Mouse (Mus musculus) layer of hippocampus, postnatal 25 days (tissue): ENCODE data around the gene Ptar1. TPM values are rescaled to one million over a fixed set of nuclear protein-coding genes. Genes with fewer than 3 reads are reported as not detected.
"Not testable (repeated sequence)": the region's sequence is repeated elsewhere in the genome, so short reads cannot be mapped to it uniquely, and the experiment has no call there.

Source experiments
- DNase-seq, 2 experiments: peaks; one replicate each; pipeline ENCODE4 v3.0.0; 2022; ENCODE audit warnings: mixed read lengths in 2 of 2, low spot score in 1 of 2; ENCODE audit errors: extremely low spot score in 1 of 2
- total RNA-seq, 2 experiments: library from RNA; stranded (reverse); gene quantifications; 2 replicates each; pipeline ENCODE4 v1.2.3; 2021

The Ptar1 gene
- total RNA-seq = 10 to 100 TPM; 38.5 to 47.8 TPM

DNA sequence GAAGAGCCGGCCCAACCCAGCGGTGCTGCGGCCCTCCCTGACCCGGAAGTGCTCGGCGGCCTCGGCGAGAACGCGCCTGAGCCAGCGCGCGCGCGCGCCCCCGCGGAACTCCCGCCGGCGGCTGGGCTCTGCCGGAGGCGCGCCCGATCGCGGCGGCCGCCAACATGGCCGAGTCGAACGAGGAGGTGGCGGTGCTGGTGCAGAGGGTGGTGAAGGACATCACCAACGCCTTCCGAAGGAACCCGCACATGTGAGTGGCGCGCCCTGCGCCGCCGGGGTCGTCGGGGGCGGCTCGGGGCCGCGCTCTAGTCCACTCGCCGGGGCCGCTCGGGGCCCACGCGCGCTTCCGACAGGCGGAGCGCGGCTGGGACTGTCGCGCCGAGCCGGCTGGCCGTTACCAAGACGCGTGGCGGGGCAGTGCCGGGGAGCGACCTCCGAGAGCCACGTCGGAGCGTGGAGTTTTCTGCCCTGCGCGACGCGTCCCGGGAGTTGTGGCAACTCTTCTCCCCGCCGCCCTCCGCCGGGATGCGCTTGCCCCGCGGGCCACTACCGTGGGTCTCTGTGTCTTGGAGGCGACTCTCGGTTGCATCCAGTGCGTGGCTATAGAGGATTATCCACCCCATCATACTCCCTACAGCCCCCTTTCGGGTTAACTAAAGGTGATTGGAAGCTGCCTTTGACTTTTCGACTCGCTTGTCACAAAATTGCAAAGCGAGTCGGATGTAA is at the start of gene Ptar1:
TSS of gene Ptar1 (plus strand) at position 134 of the 726 bp plus-strand sequence.
- peak; percentile 84 to 89 for DNase-seq

DNA sequence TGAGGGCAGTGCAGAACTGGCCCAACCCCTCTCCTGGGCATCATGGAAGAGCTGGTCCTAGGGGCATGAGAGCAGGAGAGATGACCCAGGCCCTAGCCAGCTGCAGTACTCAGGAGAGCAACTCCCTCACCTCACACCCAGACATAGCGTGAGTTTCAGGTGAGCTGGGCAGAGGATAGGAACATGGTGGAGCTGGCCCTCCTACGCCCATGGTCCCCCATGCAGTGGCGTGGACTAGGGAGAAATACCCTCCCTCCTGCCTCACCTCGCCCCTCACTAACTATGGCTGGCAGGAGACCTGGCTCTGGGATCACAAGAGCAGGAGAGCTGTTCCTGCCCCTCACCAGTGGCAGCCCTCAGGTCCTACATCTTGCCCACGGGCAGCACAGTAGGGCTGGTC is 43.4 kb upstream of the Ptar1 start:
- no peak for DNase-seq

DNA sequence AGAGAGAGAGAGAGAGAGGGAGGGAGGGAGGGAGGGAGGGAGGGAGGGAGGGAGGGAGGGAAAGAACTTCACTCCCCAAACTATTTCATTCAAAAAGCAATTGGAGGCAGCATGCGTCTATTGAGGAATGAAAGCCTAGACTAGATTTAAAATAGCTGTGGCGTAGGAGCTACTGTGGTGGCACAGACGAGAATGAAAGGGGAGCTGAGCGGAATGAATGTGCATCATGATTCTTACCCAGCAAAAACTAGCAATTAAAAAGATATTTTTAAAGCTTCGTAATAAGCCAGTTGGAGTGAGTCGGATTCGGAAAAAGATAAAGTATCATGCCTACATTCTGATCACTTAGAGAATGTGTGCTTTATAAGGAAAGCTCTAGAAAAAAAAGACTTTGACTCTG is 41.9 kb upstream of the Ptar1 start:
- no peak for DNase-seq

DNA sequence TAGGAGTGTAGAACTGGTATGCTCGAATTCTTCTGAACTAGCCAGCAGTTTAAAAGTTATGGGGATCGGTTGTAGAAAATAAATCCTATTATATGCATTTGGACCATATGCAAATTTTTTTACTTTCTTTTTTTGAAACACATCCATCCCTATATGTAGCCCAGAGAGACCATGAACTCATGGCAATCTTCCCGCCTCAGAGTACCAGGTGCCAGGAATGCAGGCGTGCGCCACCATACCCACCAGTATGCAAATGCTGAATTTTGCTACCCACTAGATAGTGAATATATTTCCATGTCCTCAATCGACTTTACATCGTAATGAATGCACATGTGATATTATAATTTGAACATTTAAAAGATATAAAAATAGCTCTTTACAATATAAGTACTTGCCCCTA is 39.9 kb upstream of the Ptar1 start:
- no peak for DNase-seq

DNA sequence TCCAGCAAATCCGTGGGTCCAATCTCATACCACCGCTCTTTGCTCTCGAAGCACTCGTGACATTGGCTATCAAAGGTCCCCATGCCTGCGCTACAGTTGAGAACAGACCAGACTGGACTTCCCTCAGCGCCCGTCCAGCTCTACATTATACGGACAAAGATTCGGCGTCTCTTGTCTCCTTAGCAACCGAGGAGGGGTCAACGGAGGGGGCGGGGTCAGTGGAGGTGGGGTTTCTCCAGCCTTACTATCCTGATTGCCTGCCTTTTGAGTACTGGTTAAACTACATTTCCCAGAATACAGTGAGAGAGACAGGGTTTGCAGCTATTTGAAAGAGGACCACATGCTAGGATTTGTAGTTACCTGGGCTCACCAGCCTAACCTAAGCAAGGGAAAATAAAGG is 34.6 kb upstream of the Ptar1 start, which contains the start of gene 1700028P14Rik:
TSS of gene 1700028P14Rik (minus strand) at position 169 of the 400 bp plus-strand sequence.
- DNase-seq = peak in 1 of 2 experiments; percentile 30

DNA sequence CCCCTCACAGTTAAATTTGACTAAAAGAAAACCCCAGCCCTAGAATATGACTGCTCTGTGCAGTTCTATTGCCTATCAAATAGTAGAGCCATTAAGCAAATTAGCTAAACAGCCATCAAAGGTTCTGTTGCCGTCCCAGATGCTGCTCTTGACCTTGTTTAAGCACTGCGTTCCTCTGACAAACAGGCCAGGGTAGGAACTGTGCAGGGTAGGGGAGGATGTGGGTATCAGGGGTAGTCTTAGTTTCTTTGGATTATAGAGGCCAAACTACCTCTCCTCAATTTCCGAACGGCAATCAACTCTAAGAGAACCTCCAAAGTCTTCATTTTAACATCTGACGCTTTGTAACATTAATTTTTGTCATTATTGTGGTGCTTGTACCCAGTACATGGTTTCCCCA is 34.1 kb upstream of the Ptar1 start:
- no peak for DNase-seq

DNA sequence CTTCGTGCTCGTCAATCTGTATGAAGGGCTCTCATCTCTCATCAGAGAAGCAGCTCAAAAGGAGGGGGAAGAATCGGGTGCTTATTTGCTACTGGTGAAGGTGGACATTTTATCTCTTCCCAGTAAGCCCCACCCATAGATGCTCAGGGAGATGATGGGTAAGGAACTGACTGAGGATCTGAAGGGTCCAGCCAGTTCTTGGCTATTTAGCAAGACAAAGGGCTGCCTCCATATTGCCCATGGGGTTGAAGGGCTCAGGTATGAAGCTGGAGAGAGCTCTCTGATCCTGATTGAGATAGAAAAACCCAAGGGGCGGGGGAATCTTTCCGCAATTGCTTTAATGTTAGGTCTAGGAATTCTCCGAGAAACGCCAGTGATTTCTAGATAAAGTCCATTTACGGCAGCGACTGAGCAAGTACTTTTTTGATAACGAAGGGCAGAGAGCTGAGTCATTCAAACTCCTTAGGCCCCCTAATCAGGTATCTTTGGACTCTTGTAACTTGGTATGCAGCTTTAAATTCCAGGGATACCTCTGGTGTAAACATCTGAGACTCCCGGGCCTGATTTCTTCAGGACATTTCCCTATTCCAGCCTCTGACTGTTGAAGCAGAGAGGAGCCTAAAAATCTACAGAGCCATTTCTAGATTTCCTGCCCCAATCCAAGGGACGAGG is 29.8 kb upstream of the Ptar1 start:
- DNase-seq = no peak

DNA sequence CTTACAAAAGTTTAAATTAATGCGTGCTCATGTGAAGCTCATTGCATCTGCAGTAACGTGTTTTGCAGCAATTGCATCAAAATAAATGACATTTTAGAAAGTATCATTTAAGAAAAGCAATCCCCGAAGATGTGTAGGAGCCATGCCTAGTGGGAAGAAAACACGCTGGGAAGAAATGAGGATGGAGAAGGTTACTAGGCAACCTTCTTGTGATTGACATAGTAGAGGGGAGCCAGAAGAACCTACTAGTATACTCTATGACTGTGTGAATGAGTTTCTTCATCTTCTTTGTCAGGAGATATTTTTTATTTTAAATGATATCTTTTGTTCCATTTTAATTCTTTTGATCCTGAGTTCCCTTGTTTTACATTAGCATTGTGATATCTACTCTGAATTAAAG is 28.9 kb upstream of the Ptar1 start:
- DNase-seq = no peak

DNA sequence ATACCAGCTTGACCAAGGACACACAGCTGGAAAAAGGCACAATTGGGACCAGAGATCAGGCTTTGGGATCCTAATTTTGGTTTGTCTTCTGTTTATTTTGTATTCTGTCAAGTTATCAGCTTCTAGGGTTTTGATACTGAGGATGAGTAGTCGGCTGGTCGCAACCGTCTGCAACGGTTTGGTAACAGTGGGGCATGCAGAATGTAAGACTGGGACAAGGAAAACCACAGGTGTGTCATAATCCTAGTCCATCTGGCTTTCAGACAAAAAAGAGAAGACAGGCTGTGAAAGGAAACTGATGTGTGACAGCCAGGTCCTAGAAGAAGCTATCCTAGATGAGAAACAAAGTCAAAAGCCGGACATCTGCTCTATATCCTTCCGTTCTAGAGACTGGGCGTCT is 23.1 kb upstream of the Ptar1 start:
- no peak for DNase-seq

DNA sequence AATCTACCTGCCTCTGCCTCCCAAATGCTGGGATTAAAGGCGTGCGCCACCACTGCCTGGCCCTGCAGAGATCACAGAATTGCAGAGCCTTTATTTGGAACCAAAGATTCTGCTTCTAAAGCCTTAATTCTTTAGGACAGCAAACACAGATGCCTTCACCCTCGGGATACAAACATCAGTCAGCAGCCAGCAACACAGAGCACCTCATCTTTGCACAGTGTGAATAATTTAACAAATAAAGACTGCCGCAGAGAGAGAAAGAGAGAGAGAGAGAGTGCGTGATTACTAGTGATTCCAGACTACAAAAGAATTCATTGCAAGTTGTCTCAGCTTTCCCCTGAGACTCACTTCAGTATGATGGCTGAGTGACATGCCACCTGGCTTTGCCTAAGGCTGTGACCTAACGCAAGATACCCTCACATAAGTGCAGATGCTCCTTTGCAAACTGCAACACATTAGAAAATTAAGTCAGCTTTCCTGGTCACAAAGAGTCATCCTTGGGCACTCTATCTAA is 19.0 kb upstream of the Ptar1 start:
- DNase-seq = no peak

DNA sequence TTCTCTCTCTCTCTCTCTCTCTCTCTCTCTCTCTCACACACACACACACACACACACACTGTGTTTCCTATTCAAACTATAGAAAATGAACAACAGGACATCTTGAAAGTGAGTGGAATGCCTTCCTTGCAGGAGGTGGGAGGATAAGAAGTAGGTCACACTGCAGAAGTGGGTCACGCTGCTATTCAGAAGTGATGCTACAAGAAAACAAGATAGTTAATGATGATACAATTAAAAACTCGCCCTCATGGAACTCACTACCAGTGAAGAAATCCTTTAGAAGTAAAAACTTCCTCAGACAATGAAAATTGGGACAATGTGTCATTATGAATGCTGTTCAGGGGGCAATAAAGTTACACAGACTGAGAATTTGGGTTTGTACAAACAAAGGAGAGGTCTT is 14.2 kb upstream of the Ptar1 start:
- no peak for DNase-seq

DNA sequence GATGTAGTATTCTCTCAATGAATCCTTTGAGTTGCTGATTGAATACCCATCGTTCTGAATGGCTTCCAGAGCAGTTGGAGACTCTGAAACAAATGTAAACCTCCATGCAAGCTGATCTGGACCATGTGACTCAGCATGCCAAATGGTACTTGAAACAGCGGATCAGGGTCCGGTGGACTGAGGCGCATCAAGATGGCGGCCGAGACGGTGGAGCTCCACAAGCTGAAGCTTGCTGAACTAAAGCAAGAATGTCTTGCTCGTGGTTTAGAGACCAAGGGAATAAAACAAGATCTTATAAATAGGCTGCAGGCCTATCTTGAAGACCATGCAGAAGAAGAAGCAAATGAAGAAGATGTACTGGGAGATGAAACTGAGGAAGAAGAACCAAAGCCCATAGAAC is 11.6 kb upstream of the Ptar1 start:
- DNase-seq = not testable (repeated sequence)

DNA sequence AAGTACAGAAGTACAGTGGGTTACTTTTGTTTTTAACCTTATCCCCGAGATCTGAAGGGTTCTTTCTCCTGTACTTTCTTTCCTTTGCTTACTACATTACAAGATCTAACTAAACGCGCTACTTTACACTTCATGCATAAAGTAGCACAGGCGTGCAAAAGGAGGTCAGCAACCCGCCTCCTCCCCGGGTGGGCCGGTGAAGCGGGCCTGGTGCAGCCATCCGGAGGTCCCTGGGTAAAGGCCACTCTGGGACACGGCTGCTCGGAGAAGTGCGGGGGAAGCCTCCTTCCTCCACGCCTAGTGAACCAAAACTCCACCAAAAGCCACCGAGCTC is 300 bp upstream of the Ptar1 start:
- DNase-seq = no peak

DNA sequence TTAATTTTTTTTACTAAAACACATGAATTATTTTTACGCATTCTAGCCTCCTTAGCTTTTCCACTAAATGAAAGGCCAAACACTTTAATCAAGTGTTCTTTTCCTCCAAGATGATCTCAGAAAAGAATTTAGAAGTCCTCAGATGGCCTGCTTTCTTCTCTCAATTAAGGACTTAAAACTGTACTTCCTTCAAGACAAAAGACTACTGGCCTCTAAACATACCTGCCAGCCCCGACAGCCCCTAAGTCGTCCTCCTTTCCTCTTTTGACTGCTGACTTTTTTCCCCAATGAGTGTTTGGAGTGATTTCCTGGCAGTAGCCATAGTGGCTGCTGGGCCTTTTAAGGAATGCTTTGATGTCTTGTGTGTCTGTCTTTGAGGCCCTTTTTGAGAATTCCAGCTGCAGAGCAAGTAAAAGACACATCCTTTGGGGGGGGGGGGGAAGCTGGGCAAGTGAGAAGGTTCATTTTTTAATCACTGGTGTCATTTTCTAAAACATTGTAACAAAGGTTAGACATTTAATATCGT is 1.3 kb downstream of the Ptar1 start:
- DNase-seq = no peak

DNA sequence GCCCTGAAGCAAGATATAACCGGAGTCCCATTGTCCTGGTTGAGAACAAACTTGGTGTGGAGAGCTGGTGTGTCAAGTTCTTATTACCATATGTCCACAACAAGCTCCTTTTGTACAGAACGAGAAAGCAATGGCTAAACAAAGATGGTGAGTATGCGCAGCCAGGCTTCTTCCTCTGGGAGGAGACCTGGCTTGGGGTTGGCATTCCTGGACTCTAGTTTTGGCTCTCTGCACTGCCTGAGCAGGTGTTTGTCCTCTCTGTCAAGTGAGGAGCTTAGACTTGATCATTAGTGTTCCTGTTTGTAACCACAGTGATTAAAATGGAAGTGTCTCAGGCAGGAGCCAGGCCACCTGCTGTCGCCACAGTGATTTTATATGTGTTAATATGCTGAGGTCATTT is 7.1 kb downstream of the Ptar1 start:
- DNase-seq = no peak

DNA sequence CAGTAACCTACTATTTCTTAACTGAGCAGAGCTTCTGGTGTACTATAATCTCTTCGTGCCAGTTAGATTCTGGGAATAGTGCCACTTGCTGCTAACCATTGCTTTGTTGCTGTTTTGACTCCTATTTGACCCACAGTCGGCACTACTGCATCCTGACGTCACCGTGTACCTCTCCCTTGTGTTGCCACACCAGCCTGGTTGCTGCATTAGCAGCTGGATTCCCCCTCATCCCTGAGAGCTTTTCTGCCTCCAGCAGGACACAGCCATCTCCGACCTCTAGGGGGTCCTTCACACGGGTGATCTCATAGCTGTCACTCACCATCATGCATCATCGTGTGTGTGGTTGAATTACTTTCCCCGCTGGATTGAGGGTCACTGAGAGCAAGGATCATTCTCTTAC is 10.6 kb downstream of the Ptar1 start:
- no peak for DNase-seq

DNA sequence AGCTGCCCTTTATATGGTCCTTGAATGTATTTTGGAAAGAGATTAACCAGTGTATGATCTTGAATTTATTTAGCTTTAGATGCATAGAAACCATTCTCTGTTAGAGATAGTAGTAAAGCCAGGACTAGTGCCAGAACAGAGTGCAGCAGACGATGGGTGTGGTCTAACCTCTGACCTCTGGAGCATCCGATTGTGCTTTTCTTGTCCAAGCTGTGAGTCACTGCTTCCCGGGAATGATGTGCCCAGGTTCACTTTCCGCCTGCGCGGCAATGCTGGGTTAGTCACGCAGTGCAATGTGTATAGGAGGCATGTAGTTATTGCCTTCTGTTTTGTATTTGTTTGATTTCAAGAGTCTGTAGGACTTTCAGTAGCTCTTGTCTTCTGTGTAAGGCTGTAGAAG is 11.1 kb downstream of the Ptar1 start:
- DNase-seq = no peak

DNA sequence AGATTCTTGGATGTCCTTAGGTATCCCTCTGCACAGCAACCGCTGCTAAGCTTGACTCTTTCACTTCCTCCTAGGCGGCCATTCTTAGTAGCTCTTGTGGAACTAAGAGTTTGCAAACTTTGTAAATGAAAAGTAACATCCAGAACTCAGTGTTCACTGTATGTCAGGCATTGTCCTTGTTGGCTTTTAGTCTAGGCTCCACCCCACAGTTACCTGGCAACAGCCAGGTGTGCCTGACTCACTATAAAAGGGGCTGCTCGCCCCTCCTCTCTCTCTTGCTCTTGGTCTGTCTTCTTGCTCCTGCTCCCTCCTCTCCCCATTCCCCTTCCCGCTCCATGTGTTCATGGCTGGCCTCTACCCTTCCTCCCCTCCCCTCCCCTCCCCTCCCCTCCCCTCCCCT is 11.9 kb downstream of the Ptar1 start:
- DNase-seq = no peak

DNA sequence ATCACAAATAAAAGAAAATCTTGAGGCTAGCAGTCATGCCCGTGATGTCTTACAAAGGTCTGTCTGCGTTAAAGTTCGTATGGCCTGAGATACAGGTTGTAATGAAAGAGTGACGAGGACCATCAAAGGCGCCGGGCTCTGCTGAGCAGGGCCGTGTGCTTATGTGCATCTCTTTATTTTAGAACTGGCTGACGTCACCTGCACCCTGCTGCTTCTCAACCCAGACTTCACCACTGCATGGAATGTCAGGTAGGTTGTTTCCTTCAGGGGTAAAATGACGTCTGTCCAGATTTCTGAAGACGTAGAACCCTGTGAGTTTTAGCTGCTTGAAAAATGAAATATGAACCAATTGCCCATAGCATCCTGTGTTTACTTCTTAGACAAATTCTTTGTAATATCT is 15.7 kb downstream of the Ptar1 start:
- no peak for DNase-seq

DNA sequence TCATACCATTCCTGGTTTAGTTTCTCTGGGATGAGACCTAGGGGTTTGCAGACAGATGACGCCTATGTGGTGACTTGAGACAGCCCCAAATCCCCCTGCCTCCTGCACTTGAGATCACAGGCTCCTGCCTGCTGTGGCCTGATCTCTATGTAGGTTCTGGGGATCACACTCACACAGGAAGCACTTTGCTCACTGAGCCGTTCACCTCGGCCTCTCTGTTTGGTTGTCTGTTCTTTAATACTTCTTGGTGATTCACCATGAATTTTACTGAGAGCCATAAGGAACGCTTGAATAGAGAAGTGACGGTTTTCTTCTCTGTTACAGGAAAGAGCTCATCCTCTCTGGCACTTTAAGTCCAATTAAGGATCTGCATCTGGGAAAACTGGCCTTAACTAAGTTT is 18.2 kb downstream of the Ptar1 start:
- DNase-seq = no peak

DNA sequence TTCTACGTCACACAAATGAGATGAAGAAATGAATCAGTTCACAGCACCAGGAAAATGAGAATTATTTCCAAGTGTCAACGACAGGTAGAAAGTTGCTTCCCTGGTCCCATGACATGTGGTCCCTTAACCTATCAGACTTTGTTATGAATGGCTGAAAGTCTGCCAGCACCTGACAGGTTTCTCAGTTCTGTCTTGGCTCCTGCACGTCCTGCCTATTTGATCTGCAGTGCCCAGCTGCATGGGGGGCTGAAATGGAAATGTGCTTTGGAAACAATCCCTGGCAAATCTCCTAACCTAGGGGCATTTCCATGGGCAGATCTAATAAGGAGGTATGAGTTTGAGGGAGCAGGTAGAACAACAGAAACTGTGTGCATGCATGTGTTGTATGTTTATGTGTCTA is 59.3 kb downstream of the Ptar1 start:
- DNase-seq = no peak

DNA sequence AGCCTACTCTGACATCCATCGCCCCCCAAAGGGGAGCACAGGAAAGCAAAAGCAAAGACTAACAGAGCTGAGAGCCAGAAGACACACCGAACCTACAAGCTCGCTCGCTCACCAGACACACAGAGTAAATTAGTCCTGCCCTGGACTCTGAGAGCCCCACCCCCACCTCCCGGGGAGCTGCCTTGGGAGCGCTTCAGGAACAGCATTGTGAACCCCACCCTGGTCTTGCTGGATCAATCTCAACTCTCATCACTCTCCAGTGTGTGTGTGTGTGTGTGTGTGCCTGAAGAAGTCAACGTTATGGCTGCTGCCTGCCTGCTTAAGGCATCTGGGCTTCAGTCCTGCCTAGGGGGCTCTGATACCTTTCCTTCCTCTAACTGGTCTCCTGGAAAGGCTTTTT is 69.8 kb downstream of the Ptar1 start:
- DNase-seq = no peak
